Comparison of ENCODE assay signal across 13 mouse cellular contexts in genomic region chr14:21813847-21814246, GRCm38 (mm10). TPM values are rescaled to one million over a fixed set of nuclear protein-coding genes. Genes with fewer than 3 reads are reported as not detected.
A peak's percentile ranks its signal among the peaks of the same experiment; 100 is the strongest.
DNase-seq lines count a peak whose midpoint lies in the region; ATAC-seq lines count a peak whose summit lies in the region.
"Had no signal": no experiment of that assay in that cellular context is flagged by ENCODE, and none has a peak within 500 bp of the region (broad histone marks: within the 10 kb centered on the region; RNA-seq: fewer than 3 reads in every experiment).

No protein-coding gene starts in this region.

- no peak for ATAC-seq in kidney, embryonic 14.5 days (ENCODE audit: low FRiP score, low TSS enrichment)
- ATAC-seq in liver, embryonic 15.5 days (ENCODE audit: insufficient read depth), result no peak
- ATAC-seq in hindbrain, embryonic 12.5 days (ENCODE audit: low FRiP score), result no peak
- ATAC-seq: intestine, postnatal 0 days; midbrain, embryonic 16.5 days had no signal

- H3K9me3 ChIP-seq in kidney, embryonic 14.5 days (ENCODE audit: control insufficient read depth, low read length), result no peaks in the 10 kb centered on the region
- no peaks in the 10 kb centered on the region for H3K9me3 ChIP-seq in liver, embryonic 15.5 days (replicated peaks)
- no peaks in the 10 kb centered on the region for H3K9me3 ChIP-seq in hindbrain, embryonic 12.5 days (replicated peaks)

- no peaks in the 10 kb centered on the region for H3K36me3 ChIP-seq in kidney, embryonic 14.5 days (ENCODE audit: control insufficient read depth, insufficient read depth, low read length)
- H3K36me3 ChIP-seq in liver, embryonic 15.5 days (replicated peaks), result no peaks in the 10 kb centered on the region
- H3K36me3 ChIP-seq in hindbrain, embryonic 12.5 days, result no peaks in the 10 kb centered on the region

- no peaks in the 10 kb centered on the region for H3K27me3 ChIP-seq in kidney, embryonic 14.5 days (ENCODE audit: control insufficient read depth, insufficient read depth, low read length)
- H3K27me3 ChIP-seq in liver, embryonic 15.5 days, result peaks cover 3% of the 10 kb centered on the region; the same call in 1 of the 2 replicates
- H3K27me3 ChIP-seq in hindbrain, embryonic 12.5 days, result no peaks in the 10 kb centered on the region

- H3K4me3 ChIP-seq in kidney, embryonic 14.5 days (ENCODE audit: low read length), result no peak overlapping the region
- no peak overlapping the region for H3K4me3 ChIP-seq in liver, embryonic 15.5 days (replicated peaks)
- no peak overlapping the region for H3K4me3 ChIP-seq in hindbrain, embryonic 12.5 days
- H3K4me3 ChIP-seq: left cerebral cortex, adult 2 months had no signal

- H3K9ac ChIP-seq in kidney, embryonic 14.5 days (ENCODE audit: low read depth, low read length), result no peak overlapping the region
- H3K9ac ChIP-seq in liver, embryonic 15.5 days, result no peak overlapping the region
- H3K9ac ChIP-seq in hindbrain, embryonic 12.5 days, result no peak overlapping the region

- DNase-seq in kidney, adult 9 months, result peak; percentile 34
- peak; percentile 57 for DNase-seq in 3T3-L1 (ENCODE audit: low read depth, low spot score)
- DNase-seq in Muller cell, postnatal 12 days (ENCODE audit: inconsistent ontology term), result peak; percentile 57
- DNase-seq in cerebellum, adult 9-11 months, result no peak
- DNase-seq: cerebellum, adult 2 months; heart, postnatal 14 days; thymus, adult 18-20 months had no signal

- H3K4me2 ChIP-seq in kidney, embryonic 14.5 days (replicated peaks; ENCODE audit: low read depth, low read length), result no peak overlapping the region
- no peak overlapping the region for H3K4me2 ChIP-seq in liver, embryonic 15.5 days
- H3K4me2 ChIP-seq in hindbrain, embryonic 12.5 days (replicated peaks), result no peak overlapping the region

- H3K27ac ChIP-seq in kidney, embryonic 14.5 days (ENCODE audit: low read depth, low read length), result no peak overlapping the region
- H3K27ac ChIP-seq in liver, embryonic 15.5 days (replicated peaks), result peak overlapping the region; percentile 16; the same call in 1 of the 2 replicates
- no peak overlapping the region for H3K27ac ChIP-seq in hindbrain, embryonic 12.5 days
- H3K27ac ChIP-seq: left cerebral cortex, adult 2 months had no signal

- no peaks in the 10 kb centered on the region for H3K4me1 ChIP-seq in kidney, embryonic 14.5 days (ENCODE audit: control insufficient read depth, insufficient read depth, low read length)
- peaks cover 26% of the 10 kb centered on the region for H3K4me1 ChIP-seq in liver, embryonic 15.5 days (replicated peaks)
- no peaks in the 10 kb centered on the region for H3K4me1 ChIP-seq in hindbrain, embryonic 12.5 days

- 83% methylated on average over 3 of the region's 3 CpGs for WGBS in kidney, embryonic 14.5 days
- WGBS in liver, embryonic 15.5 days (ENCODE audit: insufficient replicate concordance), result 42% methylated on average over 3 of the region's 3 CpGs
- 84% methylated on average over 3 of the region's 3 CpGs for WGBS in hindbrain, embryonic 12.5 days

RNA-seq across cellular contexts. Expression of gene Vdac2, which starts 11.2 kb away (rescaled TPM):
- polyA plus RNA-seq in kidney, embryonic 14.5 days (2014; fragmentation: Nextera tagmentation; extraction: Ambion mirVana), result 319 and 349 TPM in 2 replicates
- 110 and 121 TPM in 2 replicates for polyA plus RNA-seq in liver, embryonic 15.5 days (2015; fragmentation: Nextera tagmentation; extraction: Ambion mirVana)
- polyA plus RNA-seq in hindbrain, embryonic 12.5 days (2016; fragmentation: Nextera tagmentation; extraction: Ambion mirVana), result 245 and 257 TPM in 2 replicates

RNA-seq across cellular contexts. Expression of gene Comtd1, which starts 34.9 kb away (rescaled TPM):
- 24.1 and 27.3 TPM in 2 replicates for polyA plus RNA-seq in kidney, embryonic 14.5 days (2014; fragmentation: Nextera tagmentation; extraction: Ambion mirVana)
- polyA plus RNA-seq in liver, embryonic 15.5 days (2015; fragmentation: Nextera tagmentation; extraction: Ambion mirVana), result 19.5 and 20.1 TPM in 2 replicates
- polyA plus RNA-seq in hindbrain, embryonic 12.5 days (2016; fragmentation: Nextera tagmentation; extraction: Ambion mirVana), result 18.2 and 22.3 TPM in 2 replicates
